Mouse (Mus musculus) midbrain, postnatal 0 days (tissue): ENCODE measurements around the gene Ephb1. TPM values are rescaled to one million over a fixed set of nuclear protein-coding genes. Genes with fewer than 3 reads are reported as not detected.

ENCODE experiments used
- ATAC-seq: fragments of 200-750 bp; cut with Nextera tagmentation; 2 replicates; pipeline ENCODE4 v1.8.0; 2017; ENCODE audit warnings: moderate number of reproducible peaks, mild to moderate bottlenecking, moderate TSS enrichment, moderate library complexity; ENCODE audit not compliant: low FRiP score
- DNase-seq: peaks from one replicate; pipeline ENCODE4 v3.0.0-alpha.2; 2015; ENCODE audit warnings: low spot score
- H3K27ac ChIP-seq: fragments of 300-500 bp; sonication (generic); 2 replicates; pipeline ENCODE4 v1.5.1; 2014; ENCODE audit warnings: low read depth, mild to moderate bottlenecking, low read length, mixed read lengths
- H3K27me3 ChIP-seq: fragments of 300-500 bp; sonication (generic); 2 replicates; pipeline ENCODE4 v1.6.1; 2014; ENCODE audit warnings: low read length, control low read depth, mixed read lengths; ENCODE audit not compliant: insufficient read depth
- H3K36me3 ChIP-seq: fragments of 300-500 bp; sonication (generic); 2 replicates; pipeline ENCODE4 v1.6.1; 2014; ENCODE audit warnings: low read length, control low read depth, mixed read lengths; ENCODE audit not compliant: insufficient read depth
- H3K4me1 ChIP-seq: fragments of 300-500 bp; sonication (generic); 2 replicates; pipeline ENCODE4 v1.6.1; 2014; ENCODE audit warnings: mild to moderate bottlenecking, control low read depth, antibody characterized with exemption, low read length, mixed read lengths; ENCODE audit not compliant: insufficient read depth
- H3K4me2 ChIP-seq: fragments of 300-500 bp; sonication (generic); 2 replicates; pipeline ENCODE4 v1.6.1; 2014; ENCODE audit warnings: low read depth, mild to moderate bottlenecking, low read length, mixed read lengths; ENCODE audit not compliant: poor library complexity, severe bottlenecking
- H3K4me3 ChIP-seq: fragments of 300-500 bp; sonication (generic); 2 replicates; pipeline ENCODE4 v1.5.1; 2014; ENCODE audit warnings: low read depth, mild to moderate bottlenecking, low read length, moderate library complexity
- H3K9ac ChIP-seq: fragments of 300-500 bp; sonication (generic); replicated peaks from 2 replicates; pipeline ENCODE4 v1.6.1; 2014; ENCODE audit warnings: mild to moderate bottlenecking, low read length, moderate library complexity, mixed read lengths; ENCODE audit not compliant: poor library complexity, severe bottlenecking
- H3K9me3 ChIP-seq: fragments of 300-500 bp; sonication (generic); 2 replicates; pipeline ENCODE4 v1.6.1; 2016; ENCODE audit warnings: low read length, control low read depth
- CTCF ChIP-seq: IDR thresholded peaks from 2 replicates; pipeline ENCODE4 v1.5.1; 2016; ENCODE audit warnings: antibody characterized with exemption, mild to moderate bottlenecking
- WGBS: fragments of 180-500 bp; shearing (Covaris S2); extraction: QIAGEN DNeasy Blood & Tissue Kit; methylation state at CpG from one replicate; pipeline ENCODE4 v1.1.7; 2014; 5-methylcytosine and 5-hydroxymethylcytosine counted together
- polyA plus RNA-seq: library from polyadenylated mRNA; unstranded; fragments of >200 nt; fragmentation: Nextera tagmentation; extraction: Ambion mirVana; gene quantifications from 2 replicates; pipeline ENCODE4 v1.2.1, GENCODE M21; 2015
- total RNA-seq: library from RNA; depleted of rRNA; stranded (reverse); fragments of >200 nt; gene quantifications from 2 replicates; pipeline ENCODE4 v1.2.3, GENCODE M21; 2014

Ephb1 gene
- total and polyA plus RNA-seq, 2 experiments from 2014 or later = 69.4 to 85.9 TPM

- 93% methylated on average over 11 of the region's 11 CpGs for WGBS
- Histone ChIP-seq H3K27me3 (no peaks in the 10 kb centered on the region), H3K9ac (no peak overlapping the region), H3K4me3 (no peak overlapping the region), H3K4me2 (no peak overlapping the region), H3K36me3 (no peaks in the 10 kb centered on the region), H3K27ac (no peak overlapping the region), H3K4me1 (no peaks in the 10 kb centered on the region), H3K9me3 (no peaks in the 10 kb centered on the region)
- DNase-seq (no peak), ATAC-seq (no peak)
- no peak for TF ChIP-seq CTCF
These were observed 352.8 kb downstream of the Ephb1 start for GRCm38 (mm10) chr9:102001633-102002165.

GRCm38 (mm10) chr9:101999690-102000089, 354.8 kb downstream of the Ephb1 start:
- TF ChIP-seq CTCF = no peak
- no peak overlapping the region for H3K4me3 ChIP-seq
- no peaks in the 10 kb centered on the region; the same call in 1 of the 2 replicates for H3K4me1 ChIP-seq
- no peak overlapping the region for H3K4me2 ChIP-seq
- DNase-seq (no peak), ATAC-seq (no peak)
- no peak overlapping the region for H3K27ac ChIP-seq
- no peaks in the 10 kb centered on the region for H3K9me3 ChIP-seq
- no peak overlapping the region for H3K9ac ChIP-seq
- peaks cover 10% of the 10 kb centered on the region for H3K36me3 ChIP-seq
- H3K27me3 ChIP-seq = no peaks in the 10 kb centered on the region
- WGBS = 91% methylated on average over 4 of the region's 4 CpGs

GRCm38 (mm10) chr9:101996771-101997500, 357.6 kb downstream of the Ephb1 start:
- Histone ChIP-seq H3K36me3 (peaks cover 13% of the 10 kb centered on the region), H3K4me3 (no peak overlapping the region), H3K9ac (no peak overlapping the region), H3K4me2 (no peak overlapping the region), H3K4me1 (no peaks in the 10 kb centered on the region; the same call in 1 of the 2 replicates), H3K27ac (peak overlapping the region; percentile 63), H3K27me3 (no peaks in the 10 kb centered on the region), H3K9me3 (no peaks in the 10 kb centered on the region)
- ATAC-seq (0 out of 2 replicates have a peak, but pooled peaks have one; percentile 23), DNase-seq (no peak)
- TF ChIP-seq CTCF = no peak
- WGBS = 55% methylated on average over 16 of the region's 16 CpGs

- H3K27ac ChIP-seq = peak overlapping the region; percentile 63
- H3K9me3 ChIP-seq = no peaks in the 10 kb centered on the region
- DNase-seq (no peak), ATAC-seq (peak; percentile 31; the same call in 1 of the 2 replicates)
- whole genome bisulfite sequencing = 54% methylated on average over 7 of the region's 7 CpGs
- peaks cover 15% of the 10 kb centered on the region for H3K36me3 ChIP-seq
- no peak for TF ChIP-seq CTCF
- 0 out of 2 replicates have a peak overlapping the region, but pooled peaks have one; percentile 19 for H3K9ac ChIP-seq
- H3K27me3 ChIP-seq = no peaks in the 10 kb centered on the region
- no peaks in the 10 kb centered on the region; the same call in 1 of the 2 replicates for H3K4me1 ChIP-seq
- H3K4me2 ChIP-seq = no peak overlapping the region
- no peak overlapping the region for H3K4me3 ChIP-seq
These were observed 358.3 kb downstream of the Ephb1 start for GRCm38 (mm10) chr9:101996183-101996582.

- Histone ChIP-seq H3K9me3 (no peaks in the 10 kb centered on the region), H3K9ac (0 out of 2 replicates have a peak overlapping the region, but pooled peaks have one; percentile 19), H3K4me1 (no peaks in the 10 kb centered on the region; the same call in 1 of the 2 replicates), H3K27me3 (no peaks in the 10 kb centered on the region), H3K27ac (peak overlapping the region; percentile 63), H3K36me3 (peaks cover 15% of the 10 kb centered on the region), H3K4me3 (no peak overlapping the region), H3K4me2 (no peak overlapping the region)
- ATAC-seq (no peak), DNase-seq (no peak)
- 61% methylated on average over 10 of the region's 10 CpGs for WGBS
- TF ChIP-seq CTCF = no peak
These were observed 358.9 kb downstream of the Ephb1 start for GRCm38 (mm10) chr9:101995423-101996156.
